Mouse (Mus musculus): ENCODE data around the gene Sprn. TPM values are rescaled to one million over a fixed set of nuclear protein-coding genes. Genes with fewer than 3 reads are reported as not detected.

The Sprn gene
- polyA plus RNA-seq, 1 experiment from 2014 or later, result 0.17 TPM

- Histone ChIP-seq H3K9me3 (no peaks in the 10 kb centered on the region), H3K27me3 (peaks cover 3% of the 10 kb centered on the region; the same call in 1 of the 2 replicates), H3K27ac (no peak overlapping the region), H3K9ac (no peak overlapping the region), H3K4me2 (replicated peaks) (no peak overlapping the region), H3K36me3 (no peaks in the 10 kb centered on the region), H3K4me1 (peaks cover 5% of the 10 kb centered on the region; the same call in 1 of the 2 replicates), H3K4me3 (no peak overlapping the region)
- ATAC-seq (ENCODE audit: low FRiP score, low read depth), result no peak
- WGBS, result 88% methylated on average over 2 of the region's 2 CpGs
Measured at GRCm38 (mm10) chr7:140120484-140120883, 34.2 kb downstream of the Sprn start.

GRCm38 (mm10) chr7:140116329-140117054 lies 38.2 kb downstream of the Sprn start, which contains the start of gene Echs1:
Gene Echs1, minus strand, starts transcription at chr7:140116476.
- H3K27ac ChIP-seq, result peak within 1 kb of the TSS; percentile 73
- peak; percentile 94 for ATAC-seq (ENCODE audit: low FRiP score, low read depth)
- no peaks in the 10 kb centered on the region for H3K9me3 ChIP-seq
- H3K4me2 ChIP-seq (replicated peaks), result peak within 1 kb of the TSS; percentile 89
- peak within 1 kb of the TSS; percentile 84 for H3K9ac ChIP-seq
- peaks cover 11% of the 10 kb centered on the region; the same call in 1 of the 2 replicates for H3K4me1 ChIP-seq
- no peaks in the 10 kb centered on the region for H3K27me3 ChIP-seq
- peaks cover 16% of the 10 kb centered on the region for H3K36me3 ChIP-seq
- WGBS, result 4% methylated on average over 28 of the region's 28 CpGs
- peak within 1 kb of the TSS; percentile 79 for H3K4me3 ChIP-seq

- no peaks in the 10 kb centered on the region for H3K27me3 ChIP-seq
- H3K4me2 ChIP-seq (replicated peaks), result peak within 1 kb of the TSS; percentile 89
- H3K9me3 ChIP-seq, result no peaks in the 10 kb centered on the region
- H3K4me1 ChIP-seq, result peaks cover 11% of the 10 kb centered on the region; the same call in 1 of the 2 replicates
- peaks cover 23% of the 10 kb centered on the region for H3K36me3 ChIP-seq
- peak within 1 kb of the TSS; percentile 84 for H3K9ac ChIP-seq
- under 1% methylated on average over 23 of the region's 23 CpGs for WGBS
- ATAC-seq (ENCODE audit: low FRiP score, low read depth), result peak; percentile 77
- H3K4me3 ChIP-seq, result peak within 1 kb of the TSS; percentile 79
- peak within 1 kb of the TSS; percentile 73 for H3K27ac ChIP-seq
Measured at GRCm38 (mm10) chr7:140115583-140116328, 38.9 kb downstream of the Sprn start, which contains the start of gene Paox. Gene Paox, plus strand, starts transcription at chr7:140115799.

GRCm38 (mm10) chr7:140111943-140112342 lies 42.7 kb downstream of the Sprn start:
- H3K4me2 ChIP-seq (replicated peaks), result no peak overlapping the region
- H3K9me3 ChIP-seq, result no peaks in the 10 kb centered on the region
- WGBS, result 66% methylated on average over 3 of the region's 3 CpGs
- no peak overlapping the region for H3K9ac ChIP-seq
- no peaks in the 10 kb centered on the region for H3K27me3 ChIP-seq
- no peak overlapping the region for H3K4me3 ChIP-seq
- peaks cover 11% of the 10 kb centered on the region; the same call in 1 of the 2 replicates for H3K4me1 ChIP-seq
- H3K36me3 ChIP-seq, result peaks cover 61% of the 10 kb centered on the region
- no peak overlapping the region for H3K27ac ChIP-seq
- ATAC-seq (ENCODE audit: low FRiP score, low read depth), result no peak

GRCm38 (mm10) chr7:140104009-140104408 lies 50.7 kb downstream of the Sprn start:
- WGBS, result 73% methylated on average over 4 of the region's 4 CpGs
- no peak overlapping the region for H3K27ac ChIP-seq
- H3K4me2 ChIP-seq (replicated peaks), result no peak overlapping the region
- peaks cover 15% of the 10 kb centered on the region; the same call in 1 of the 2 replicates for H3K4me1 ChIP-seq
- H3K9me3 ChIP-seq, result no peaks in the 10 kb centered on the region
- no peaks in the 10 kb centered on the region for H3K27me3 ChIP-seq
- ATAC-seq (ENCODE audit: low FRiP score, low read depth), result no peak
- H3K36me3 ChIP-seq, result peaks cover 42% of the 10 kb centered on the region
- H3K9ac ChIP-seq, result no peak overlapping the region
- H3K4me3 ChIP-seq, result no peak overlapping the region

GRCm38 (mm10) chr7:140101993-140102860 lies 52.5 kb downstream of the Sprn start, which contains the start of gene Fuom:
Gene Fuom, minus strand, starts transcription at chr7:140102441.
- H3K27ac ChIP-seq, result 0 out of 2 replicates have a peak within 1 kb of the TSS, but pooled peaks have one; percentile 6
- peak within 1 kb of the TSS; percentile 68 for H3K4me2 ChIP-seq (replicated peaks)
- H3K9me3 ChIP-seq, result no peaks in the 10 kb centered on the region
- no peaks in the 10 kb centered on the region for H3K27me3 ChIP-seq
- peaks cover 15% of the 10 kb centered on the region; the same call in 1 of the 2 replicates for H3K4me1 ChIP-seq
- H3K4me3 ChIP-seq, result peak within 1 kb of the TSS; percentile 44
- WGBS, result 2% methylated on average over 30 of the region's 30 CpGs
- peak; percentile 92 for ATAC-seq (ENCODE audit: low FRiP score, low read depth)
- peak within 1 kb of the TSS; percentile 62 for H3K9ac ChIP-seq
- H3K36me3 ChIP-seq, result peaks cover 28% of the 10 kb centered on the region

- H3K4me2 ChIP-seq (replicated peaks), result peak overlapping the region; percentile 68
- H3K27ac ChIP-seq, result no peak overlapping the region
- no peak for ATAC-seq (ENCODE audit: low FRiP score, low read depth)
- peak overlapping the region; percentile 62; the same call in 1 of the 2 replicates for H3K9ac ChIP-seq
- H3K4me3 ChIP-seq, result peak overlapping the region; percentile 44
- H3K27me3 ChIP-seq, result no peaks in the 10 kb centered on the region
- H3K9me3 ChIP-seq, result no peaks in the 10 kb centered on the region
- 78% methylated on average over 10 of the region's 10 CpGs for WGBS
- H3K4me1 ChIP-seq, result peaks cover 15% of the 10 kb centered on the region; the same call in 1 of the 2 replicates
- peaks cover 21% of the 10 kb centered on the region for H3K36me3 ChIP-seq
Measured at GRCm38 (mm10) chr7:140101498-140101897, 53.2 kb downstream of the Sprn start.

Other genes with a start within 250 kb of the Sprn start
- 0.15 TPM in 1 of 2 replicates, not detected in the other for gene Utf1, start 211.1 kb downstream of the Sprn start, polyA plus RNA-seq (2015; fragmentation: Nextera tagmentation; extraction: Ambion mirVana)
- gene 6430531B16Rik, start 176.1 kb downstream of the Sprn start, polyA plus RNA-seq (2015; fragmentation: Nextera tagmentation; extraction: Ambion mirVana), result 0.52 and 0.53 TPM in 2 replicates
- 2.3 and 2.8 TPM in 2 replicates for gene Adam8, start 162.3 kb downstream of the Sprn start, polyA plus RNA-seq (2015; fragmentation: Nextera tagmentation; extraction: Ambion mirVana)
- gene Zfp511, start 118.5 kb downstream of the Sprn start, polyA plus RNA-seq (2015; fragmentation: Nextera tagmentation; extraction: Ambion mirVana), result 38.9 and 41.8 TPM in 2 replicates
- 67.4 and 68.0 TPM in 2 replicates for gene Tubgcp2, start 118.2 kb downstream of the Sprn start, polyA plus RNA-seq (2015; fragmentation: Nextera tagmentation; extraction: Ambion mirVana)
- gene Msx3, start 105.8 kb downstream of the Sprn start, polyA plus RNA-seq (2015; fragmentation: Nextera tagmentation; extraction: Ambion mirVana), result not detected in 2 replicates
- gene Caly, start 72.3 kb downstream of the Sprn start, polyA plus RNA-seq (2015; fragmentation: Nextera tagmentation; extraction: Ambion mirVana), result 1.1 TPM in 2 replicates
- 0.25 TPM in 1 of 2 replicates, not detected in the other for gene Prap1, start 61.5 kb downstream of the Sprn start, polyA plus RNA-seq (2015; fragmentation: Nextera tagmentation; extraction: Ambion mirVana)
- 22.1 and 24.9 TPM in 2 replicates for gene Fuom, start 52.4 kb downstream of the Sprn start, polyA plus RNA-seq (2015; fragmentation: Nextera tagmentation; extraction: Ambion mirVana)
- 18.9 and 19.6 TPM in 2 replicates for gene Paox, start 39.1 kb downstream of the Sprn start, polyA plus RNA-seq (2015; fragmentation: Nextera tagmentation; extraction: Ambion mirVana)
- 150 and 151 TPM in 2 replicates for gene Echs1, start 38.4 kb downstream of the Sprn start, polyA plus RNA-seq (2015; fragmentation: Nextera tagmentation; extraction: Ambion mirVana)
- gene Mtg1, start 17.3 kb downstream of the Sprn start, polyA plus RNA-seq (2015; fragmentation: Nextera tagmentation; extraction: Ambion mirVana), result 22.7 and 23.6 TPM in 2 replicates
- gene Olfr522, start 9.9 kb upstream of the Sprn start, polyA plus RNA-seq (2015; fragmentation: Nextera tagmentation; extraction: Ambion mirVana), result not detected in 2 replicates
- not detected in 2 replicates for gene Olfr523, start 18.3 kb upstream of the Sprn start, polyA plus RNA-seq (2015; fragmentation: Nextera tagmentation; extraction: Ambion mirVana)
- gene Olfr524, start 51.1 kb upstream of the Sprn start, polyA plus RNA-seq (2015; fragmentation: Nextera tagmentation; extraction: Ambion mirVana), result not detected in 2 replicates
- 0.04 and 0.15 TPM in 2 replicates for gene Cd163l1, start 63.4 kb upstream of the Sprn start, polyA plus RNA-seq (2015; fragmentation: Nextera tagmentation; extraction: Ambion mirVana)
- gene 5830411N06Rik, start 92.4 kb upstream of the Sprn start, polyA plus RNA-seq (2015; fragmentation: Nextera tagmentation; extraction: Ambion mirVana), result not detected in 2 replicates
- not detected in 2 replicates for gene Olfr525, start 166.0 kb upstream of the Sprn start, polyA plus RNA-seq (2015; fragmentation: Nextera tagmentation; extraction: Ambion mirVana)
- gene Olfr527, start 179.1 kb upstream of the Sprn start, polyA plus RNA-seq (2015; fragmentation: Nextera tagmentation; extraction: Ambion mirVana), result not detected in 2 replicates
- gene Olfr60, start 206.8 kb upstream of the Sprn start, polyA plus RNA-seq (2015; fragmentation: Nextera tagmentation; extraction: Ambion mirVana), result not detected in 2 replicates
- gene Olfr530, start 221.5 kb upstream of the Sprn start, polyA plus RNA-seq (2015; fragmentation: Nextera tagmentation; extraction: Ambion mirVana), result not detected in 2 replicates
- not detected in 2 replicates for gene Olfr531, start 248.0 kb upstream of the Sprn start, polyA plus RNA-seq (2015; fragmentation: Nextera tagmentation; extraction: Ambion mirVana)

All from limb, embryonic 13.5 days (tissue).